Mouse (Mus musculus) adipose tissue, adult 10 weeks (tissue): ENCODE results near the gene Slamf1. TPM values are rescaled to one million over a fixed set of nuclear protein-coding genes. Genes with fewer than 3 reads are reported as not detected.

Experiments used
- polyA plus RNA-seq: library from polyadenylated mRNA; stranded (reverse); fragments of 350-450 nt; fragmentation: Illumina TruSeq; extraction: RNeasy Lipid Tissue Mini Kit (QIAGEN cat#74804); gene quantifications from one replicate; pipeline ENCODE4 v1.2.3, GENCODE M21; 2014; ENCODE audit warnings: low read depth, low replicate concordance

The Slamf1 gene
- 0.11 TPM for polyA plus RNA-seq

DNA sequence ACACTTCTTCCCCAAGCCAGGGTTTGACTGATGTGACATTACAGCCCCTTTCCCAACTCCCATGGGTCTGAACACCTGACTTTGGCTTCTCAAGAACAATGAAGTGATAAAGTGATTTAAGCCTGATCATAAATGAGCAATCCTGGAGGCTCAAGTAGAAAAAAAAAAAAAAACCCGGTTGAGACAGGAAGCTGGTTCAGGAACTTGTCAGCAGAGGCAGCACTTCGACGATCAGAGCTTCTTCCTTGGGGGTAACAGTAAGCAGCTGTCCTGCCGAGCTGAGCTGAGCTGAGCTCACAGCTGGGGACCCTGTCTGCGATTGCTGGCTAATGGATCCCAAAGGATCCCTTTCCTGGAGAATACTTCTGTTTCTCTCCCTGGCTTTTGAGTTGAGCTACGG is at the start of gene Slamf1:
Gene Slamf1, plus strand, starts transcription at position 230 of the 400 bp plus-strand sequence.

DNA sequence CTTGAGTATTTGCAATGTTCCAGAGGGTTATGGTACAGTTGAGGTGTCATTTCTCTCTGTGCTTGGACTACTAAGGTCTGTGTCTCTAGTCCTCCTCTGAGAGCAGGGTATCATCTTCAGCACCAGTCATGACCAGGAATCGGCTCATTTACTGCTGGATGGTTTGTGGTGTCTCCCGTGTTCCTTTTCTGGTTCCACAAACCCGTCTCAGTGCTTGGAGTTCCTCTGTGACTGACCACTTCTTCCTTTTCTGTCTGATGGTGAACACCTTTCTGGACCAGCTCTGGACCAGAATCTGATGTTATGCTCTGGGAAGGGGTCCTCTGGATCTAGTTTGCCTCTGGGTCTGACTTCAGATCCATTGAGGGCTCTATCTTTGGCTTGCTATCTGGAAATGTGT is 72.6 kb downstream of the Slamf1 start, which contains the start of gene Cd84:
Gene Cd84, plus strand, starts transcription at position 210 of the 400 bp plus-strand sequence.

Other genes with a start within 250 kb of the Slamf1 start
- gene Itln1, start 231.8 kb upstream of the Slamf1 start, polyA plus RNA-seq: not detected
- 1.0 TPM for gene Cd244a, start 207.9 kb upstream of the Slamf1 start, polyA plus RNA-seq
- 2.0 TPM for gene Ly9, start 159.7 kb upstream of the Slamf1 start, polyA plus RNA-seq
- gene Slamf7, start 114.1 kb upstream of the Slamf1 start, polyA plus RNA-seq: 3.5 TPM
- 14.1 TPM for gene Cd48, start 85.1 kb upstream of the Slamf1 start, polyA plus RNA-seq
- gene Cd84, start 72.6 kb downstream of the Slamf1 start, polyA plus RNA-seq: 10.0 TPM
- gene Gm10521, start 128.5 kb downstream of the Slamf1 start, polyA plus RNA-seq: 0.86 TPM
- gene Slamf6, start 150.4 kb downstream of the Slamf1 start, polyA plus RNA-seq: 3.3 TPM